Mouse (Mus musculus) T-cell, adult 66 days (primary cell): ENCODE data around the gene Olfr63. TPM values are rescaled to one million over a fixed set of nuclear protein-coding genes. Genes with fewer than 3 reads are reported as not detected.

Experiments
- total RNA-seq, 2 experiments: library from RNA; stranded (reverse); gene quantifications; 3 replicates in 1 of 2; 4 replicates in 1 of 2; pipeline ENCODE4 v1.2.4; 2023

Gene Olfr63
- not detected for total RNA-seq

GRCm38 (mm10) chr17:33264376-33264775 is at the start of gene Olfr63:
TSS of gene Olfr63 (plus strand) at chr17:33264676.

DNA sequence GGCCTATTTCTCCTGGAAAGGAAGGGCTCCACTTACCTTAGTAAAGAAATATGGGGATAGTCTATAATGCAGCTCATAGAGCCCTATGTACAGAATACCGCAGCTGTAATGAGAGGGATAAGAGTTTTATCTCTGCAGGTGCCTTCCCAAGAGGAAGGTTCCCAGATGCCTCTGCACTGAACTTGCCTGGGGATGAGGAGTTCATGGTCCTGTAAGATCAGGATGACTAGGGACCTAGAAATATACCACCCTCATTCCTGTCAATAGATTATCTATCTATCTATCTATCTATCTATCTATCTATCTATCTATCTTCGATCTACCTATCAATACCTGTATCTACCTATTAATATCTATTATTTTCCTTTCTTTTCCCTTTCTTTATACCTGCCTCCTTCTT is 42.9 kb upstream of the Olfr63 start, which contains the start of gene Olfr1564:
Gene Olfr1564, minus strand, starts transcription at position 101 of the 400 bp plus-strand sequence.

DNA sequence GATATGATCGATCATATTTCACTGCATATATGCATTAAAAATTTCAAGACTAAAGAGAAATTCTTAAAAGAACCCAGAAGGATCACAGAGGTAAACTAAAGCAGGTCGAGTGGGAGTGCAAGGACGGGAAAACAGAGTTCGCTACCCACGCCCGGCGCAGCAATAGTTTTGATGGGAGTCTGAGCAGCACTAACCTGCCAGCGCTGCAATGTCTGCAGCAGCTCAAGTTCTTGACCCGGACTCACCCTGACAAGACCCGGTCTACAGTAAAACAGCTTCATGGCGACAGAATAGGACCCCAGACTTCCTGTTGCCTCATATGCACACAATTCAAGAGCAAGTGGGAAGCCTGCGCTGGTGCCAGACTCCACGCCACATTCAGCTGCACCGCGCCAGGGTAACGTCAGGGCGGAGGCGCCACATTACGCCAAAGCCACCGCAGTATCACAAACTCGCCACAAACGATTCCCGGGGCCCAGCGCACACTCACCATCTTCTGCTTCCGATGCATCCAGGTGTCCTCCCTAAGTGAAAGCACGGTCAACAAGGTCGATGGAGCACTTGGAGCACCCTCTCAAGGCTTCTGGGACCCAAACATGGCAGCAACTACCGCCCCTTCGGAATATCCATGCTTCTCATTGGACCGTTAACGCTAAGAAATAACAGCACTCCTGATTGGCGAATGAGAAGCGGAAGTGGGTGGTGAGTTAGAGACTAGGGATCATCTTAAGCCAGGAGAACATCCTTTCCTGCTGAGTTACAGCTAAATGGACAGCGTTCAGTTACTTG is 9.8 kb upstream of the Olfr63 start, which contains the start of gene Zfp955a:
Gene Zfp955a, minus strand, starts transcription at position 616 of the 789 bp plus-strand sequence.

GRCm38 (mm10) chr17:33289039-33289875 is 24.8 kb downstream of the Olfr63 start, which contains the start of gene Zfp955b:
TSS of gene Zfp955b (plus strand) at chr17:33289544.

Other genes with a start within 250 kb of the Olfr63 start
- gene Zfp763, start 231.3 kb upstream of the Olfr63 start, total RNA-seq, result 1 to 10 TPM; 7.7 to 9.2 TPM
- not detected for gene 4921501E09Rik, start 196.6 kb upstream of the Olfr63 start, total RNA-seq
- gene Zfp563, start 175.4 kb upstream of the Olfr63 start, total RNA-seq, result 1 to 10 TPM; 3.6 to 5.0 TPM
- gene Morc2b, start 125.0 kb upstream of the Olfr63 start, total RNA-seq, result not detected
- not detected for gene Olfr55, start 96.2 kb upstream of the Olfr63 start, total RNA-seq
- not detected for gene Olfr239, start 73.4 kb upstream of the Olfr63 start, total RNA-seq
- gene Olfr1564, start 43.0 kb upstream of the Olfr63 start, total RNA-seq, result not detected
- gene Zfp955a, start 9.5 kb upstream of the Olfr63 start, total RNA-seq, result 10 to 100 TPM in 1 of 2 experiments, 1 to 10 TPM in 1; 9.4 to 10.1 TPM
- 10 to 100 TPM; 10.5 to 16.1 TPM for gene Zfp955b, start 24.9 kb downstream of the Olfr63 start, total RNA-seq
- 10 to 100 TPM; 13.7 to 19.7 TPM for gene Zfp81, start 94.2 kb downstream of the Olfr63 start, total RNA-seq
- 1 to 10 TPM; 8.0 to 8.8 TPM for gene Zfp101, start 130.0 kb downstream of the Olfr63 start, total RNA-seq
- not detected for gene Actl9, start 168.2 kb downstream of the Olfr63 start, total RNA-seq